Mouse (Mus musculus): Measurements from ENCODE around the gene Gpr35. TPM values are rescaled to one million over a fixed set of nuclear protein-coding genes. Genes with fewer than 3 reads are reported as not detected.

Gene Gpr35
- total and polyA plus RNA-seq, 3 experiments: 0.21 to 1.7 (median 0.44) TPM

GRCm38 (mm10) chr1:92935977-92936376, 14.7 kb upstream of the Gpr35 start:
- peaks cover 9 to 25% of the 10 kb centered on the region in 2 experiments for H3K4me1 ChIP-seq (ENCODE audit: control insufficient read depth in 1 of 2, insufficient read depth in 2 of 2)
- no peak overlapping the region for H3K9ac ChIP-seq (ENCODE audit: insufficient read depth, low read depth)
- no peak overlapping the region for H3K27ac ChIP-seq (ENCODE audit: insufficient read depth, low read depth)
- dilution Hi-C loops (cut with MboI; ENCODE audit: extremely low pct_ligation_motif_present, extremely low pct_unique_long_range_greater_than_20kb, low sequenced_read_pairs): no loop called here
- no peaks in the 10 kb centered on the region for H3K27me3 ChIP-seq (replicated peaks)
- H3K79me2 ChIP-seq (replicated peaks; ENCODE audit: control insufficient read depth, extremely low read depth, insufficient read depth, poor library complexity, severe bottlenecking): peaks cover 4% of the 10 kb centered on the region
- DNase-seq (ENCODE audit: extremely low read depth): peak; percentile 34
- H3K4me2 ChIP-seq (ENCODE audit: insufficient read depth, low read depth, poor library complexity, severe bottlenecking): peak overlapping the region; percentile 94
- H3K36me3 ChIP-seq (replicated peaks in 1 of 2; ENCODE audit: control insufficient read depth in 1 of 2, insufficient read depth in 1 of 2, low read length in 1 of 2): peaks cover 25 to 37% of the 10 kb centered on the region in 2 experiments
- TF ChIP-seq MEF2A (IDR thresholded peaks at IDR 0.05; ENCODE audit: borderline replicate concordance, low read depth, low read length): no peak
- peak; percentile 21 for TF ChIP-seq SMC3 (IDR thresholded peaks at IDR 0.05; ENCODE audit: low read depth, low read length)
- TF ChIP-seq CTCF (conservative IDR thresholded peaks at IDR 0.05 in 1 of 2, IDR thresholded peaks at IDR 0.05 in 1 of 2; ENCODE audit: low read depth in 2 of 2, low read length in 2 of 2): peak in 1 of 2 experiments; percentile 42; a peak in 2 of 4 replicates
- TF ChIP-seq ZNF384 (IDR thresholded peaks at IDR 0.05; ENCODE audit: low read depth, low read length): peak; percentile 55; the same call in 1 of the 2 replicates
- peak overlapping the region in 2 of 3 experiments; percentile 79 to 85 for H3K4me3 ChIP-seq (replicated peaks in 1 of 3; ENCODE audit: low read depth in 2 of 3, low read length in 2 of 3, poor library complexity in 1 of 3)
- in situ Hi-C loops (cut with MboI; ENCODE audit: low pct_ligation_motif_present, low pct_unique_long_range_greater_than_20kb, low sequenced_read_pairs): no loop called here
- no peaks in the 10 kb centered on the region for H3K9me3 ChIP-seq (replicated peaks; ENCODE audit: low read length)

DNA sequence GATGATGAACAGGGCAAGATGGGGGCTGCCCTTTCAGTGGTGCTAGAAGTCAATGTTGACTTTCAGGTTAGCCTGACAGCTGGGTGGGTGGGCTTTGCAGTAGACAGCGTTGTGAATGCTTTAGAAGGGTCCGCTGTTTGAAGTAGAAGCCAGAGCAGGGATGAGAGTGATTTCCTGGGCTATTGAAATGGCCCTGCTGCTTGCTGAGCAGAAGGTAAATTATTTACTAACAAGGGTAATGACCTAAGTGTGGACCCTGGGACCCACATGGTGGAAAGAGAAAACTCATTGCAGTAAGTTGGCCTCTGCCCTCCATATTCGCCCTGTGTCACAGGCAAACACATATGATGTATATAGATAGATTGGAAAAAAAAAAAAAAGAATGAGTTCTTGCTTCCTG, 14.2 kb upstream of the Gpr35 start:
- Histone ChIP-seq H3K27me3 (replicated peaks) (no peaks in the 10 kb centered on the region), H3K4me1 (ENCODE audit: control insufficient read depth in 1 of 2, insufficient read depth in 2 of 2) (peaks cover 9 to 25% of the 10 kb centered on the region in 2 experiments), H3K36me3 (replicated peaks in 1 of 2; ENCODE audit: control insufficient read depth in 1 of 2, insufficient read depth in 1 of 2, low read length in 1 of 2) (peaks cover 27 to 40% of the 10 kb centered on the region in 2 experiments), H3K27ac (ENCODE audit: insufficient read depth, low read depth) (no peak overlapping the region), H3K9me3 (replicated peaks; ENCODE audit: low read length) (no peaks in the 10 kb centered on the region), H3K4me3 (replicated peaks in 1 of 3; ENCODE audit: low read depth in 2 of 3, low read length in 2 of 3, poor library complexity in 1 of 3) (no peak overlapping the region), H3K9ac (ENCODE audit: insufficient read depth, low read depth) (no peak overlapping the region), H3K79me2 (replicated peaks; ENCODE audit: control insufficient read depth, extremely low read depth, insufficient read depth, poor library complexity, severe bottlenecking) (peaks cover 4% of the 10 kb centered on the region), H3K4me2 (ENCODE audit: insufficient read depth, low read depth, poor library complexity, severe bottlenecking) (no peak overlapping the region)
- in situ Hi-C loops (cut with MboI; ENCODE audit: low pct_ligation_motif_present, low pct_unique_long_range_greater_than_20kb, low sequenced_read_pairs) (no loop called here), dilution Hi-C loops (cut with MboI; ENCODE audit: extremely low pct_ligation_motif_present, extremely low pct_unique_long_range_greater_than_20kb, low sequenced_read_pairs) (no loop called here)
- DNase-seq (ENCODE audit: extremely low read depth): no peak
- no peak for TF ChIP-seq GABPA (IDR thresholded peaks at IDR 0.05; ENCODE audit: insufficient replicate concordance, low read depth, low read length)
- no peak for TF ChIP-seq BHLHE40 (IDR thresholded peaks at IDR 0.05; ENCODE audit: low read depth, low read length)
- no peak for TF ChIP-seq PAX5 (IDR thresholded peaks at IDR 0.05; ENCODE audit: low read length)
- no peak for TF ChIP-seq ZC3H11A (IDR thresholded peaks at IDR 0.05; ENCODE audit: low read depth, low read length)
- TF ChIP-seq UBTF (IDR thresholded peaks at IDR 0.05; ENCODE audit: low read depth, low read length): no peak
- TF ChIP-seq TCF12 (IDR thresholded peaks at IDR 0.05; ENCODE audit: low read depth, low read length): no peak
- no peak for TF ChIP-seq CHD1 (IDR thresholded peaks at IDR 0.05; ENCODE audit: low read depth, low read length)
- TF ChIP-seq MAFK (IDR thresholded peaks at IDR 0.05; ENCODE audit: insufficient replicate concordance, low read length): no peak
- no peak for TF ChIP-seq RAD21 (IDR thresholded peaks at IDR 0.05; ENCODE audit: low read depth, low read length)
- no peak for TF ChIP-seq USF1 (IDR thresholded peaks at IDR 0.05; ENCODE audit: low read depth, low read length)

DNA sequence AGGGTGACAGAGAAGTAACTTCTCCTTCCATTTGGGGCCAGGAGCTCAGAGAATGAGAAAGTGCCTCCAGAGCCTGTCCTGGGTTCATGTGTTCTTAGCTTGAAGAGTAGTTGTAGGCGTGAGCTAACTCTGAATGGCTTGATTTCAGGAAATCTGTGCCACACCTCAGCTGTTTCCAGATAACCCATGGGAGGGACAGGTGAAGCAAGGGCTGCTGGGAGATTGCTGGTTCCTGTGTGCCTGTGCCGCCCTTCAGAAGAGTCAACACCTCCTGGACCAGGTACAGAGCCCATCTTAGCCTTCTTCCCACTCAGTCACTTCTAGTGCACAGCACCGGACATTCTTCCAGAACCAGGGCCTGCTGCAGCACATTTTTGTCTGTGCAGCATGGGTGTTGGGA, 12.9 kb upstream of the Gpr35 start:
- in situ Hi-C loops (cut with MboI; ENCODE audit: low pct_ligation_motif_present, low pct_unique_long_range_greater_than_20kb, low sequenced_read_pairs) (no loop called here), dilution Hi-C loops (cut with MboI; ENCODE audit: extremely low pct_ligation_motif_present, extremely low pct_unique_long_range_greater_than_20kb, low sequenced_read_pairs) (no loop called here)
- Histone ChIP-seq H3K27me3 (replicated peaks) (no peaks in the 10 kb centered on the region), H3K4me3 (replicated peaks in 1 of 3; ENCODE audit: low read depth in 2 of 3, low read length in 2 of 3, poor library complexity in 1 of 3) (no peak overlapping the region), H3K27ac (ENCODE audit: insufficient read depth, low read depth) (no peak overlapping the region), H3K4me2 (ENCODE audit: insufficient read depth, low read depth, poor library complexity, severe bottlenecking) (no peak overlapping the region), H3K9ac (ENCODE audit: insufficient read depth, low read depth) (no peak overlapping the region), H3K79me2 (replicated peaks; ENCODE audit: control insufficient read depth, extremely low read depth, insufficient read depth, poor library complexity, severe bottlenecking) (peaks cover 4% of the 10 kb centered on the region), H3K4me1 (ENCODE audit: control insufficient read depth in 1 of 2, insufficient read depth in 2 of 2) (peaks cover 9 to 24% of the 10 kb centered on the region in 2 experiments), H3K9me3 (replicated peaks; ENCODE audit: low read length) (no peaks in the 10 kb centered on the region), H3K36me3 (replicated peaks in 1 of 2; ENCODE audit: control insufficient read depth in 1 of 2, insufficient read depth in 1 of 2, low read length in 1 of 2) (peaks cover 34 to 53% of the 10 kb centered on the region in 2 experiments)
- no peak for TF ChIP-seq CHD1 (IDR thresholded peaks at IDR 0.05; ENCODE audit: low read depth, low read length)
- TF ChIP-seq RAD21 (IDR thresholded peaks at IDR 0.05; ENCODE audit: low read depth, low read length): no peak
- no peak for TF ChIP-seq PAX5 (IDR thresholded peaks at IDR 0.05; ENCODE audit: low read length)
- TF ChIP-seq ELF1 (IDR thresholded peaks at IDR 0.05; ENCODE audit: low read depth, low read length): no peak
- TF ChIP-seq SMC3 (IDR thresholded peaks at IDR 0.05; ENCODE audit: low read depth, low read length): no peak
- TF ChIP-seq NRF1 (IDR thresholded peaks at IDR 0.05; ENCODE audit: low read depth, low read length): no peak
- TF ChIP-seq ZKSCAN1 (IDR thresholded peaks at IDR 0.05; ENCODE audit: borderline replicate concordance, low read depth, low read length): no peak
- TF ChIP-seq USF2 (conservative IDR thresholded peaks at IDR 0.05; ENCODE audit: low read depth, low read length): no peak
- TF ChIP-seq POLR2AphosphoS2 (IDR thresholded peaks at IDR 0.05; ENCODE audit: low read depth, low read length): no peak
- TF ChIP-seq USF1 (IDR thresholded peaks at IDR 0.05; ENCODE audit: low read depth, low read length): no peak
- no peak for TF ChIP-seq SIN3A (IDR thresholded peaks at IDR 0.05; ENCODE audit: low read length)
- no peak for TF ChIP-seq NELFE (IDR thresholded peaks at IDR 0.05; ENCODE audit: low read depth, low read length)
- no peak for DNase-seq (ENCODE audit: extremely low read depth)

Data from CH12.LX (cell line).